Mouse (Mus musculus) cortical plate, adult 2 months (tissue): ENCODE measurements at regions not wholly inside any gene's neighbourhood (a gene's known extent, or its start where the extent isn't known, plus 50 kb on each side); places are given as distances from the start of the nearest gene placed in this dataset.

Experiments used
- CTCF ChIP-seq: fragments of 200-500 bp; IDR thresholded peaks from 2 replicates; pipeline ENCODE4 v1.5.1; 2011; ENCODE audit warnings: mild to moderate bottlenecking, control low read depth, low read length; ENCODE audit not compliant: insufficient read depth; ENCODE audit errors: extremely low read depth
- POLR2A ChIP-seq: fragments of 200-500 bp; IDR thresholded peaks from 2 replicates; pipeline ENCODE4 v1.6.1; 2011; ENCODE audit warnings: mild to moderate bottlenecking, low read length, control low read depth; ENCODE audit not compliant: insufficient read depth; ENCODE audit errors: extremely low read depth

DNA sequence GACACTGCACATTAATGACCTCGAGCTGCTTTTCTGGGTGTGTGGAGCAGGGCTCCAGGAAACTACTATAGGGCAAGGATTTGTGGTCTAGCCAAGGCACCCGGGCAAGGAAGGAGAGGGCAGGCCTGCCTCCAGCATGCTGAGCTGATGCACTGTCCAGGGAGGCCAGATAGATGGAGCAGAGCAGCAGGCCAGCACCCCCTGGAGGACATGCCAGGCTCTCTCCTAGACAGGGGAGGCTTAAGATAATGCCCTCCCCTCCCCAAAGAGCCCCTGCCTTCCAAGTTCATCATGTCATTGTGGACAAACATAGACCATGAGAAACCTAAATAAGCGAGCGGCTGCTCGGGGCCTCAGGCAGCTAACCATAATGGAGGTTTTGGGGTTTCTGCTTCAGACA, 134.1 kb downstream of the Irx5 start:
- TF ChIP-seq CTCF (no peak), POLR2A (no peak)
